Mouse (Mus musculus): ENCODE data around the gene Cpb2. TPM values are rescaled to one million over a fixed set of nuclear protein-coding genes. Genes with fewer than 3 reads are reported as not detected.

The Cpb2 gene
- polyA plus RNA-seq, 1 experiment from 2014 or later, result 0.36 TPM

- no peak for ATAC-seq (ENCODE audit: low read depth)
- no peak overlapping the region for H3K4me3 ChIP-seq (ENCODE audit: low read length)
- H3K27ac ChIP-seq (ENCODE audit: low read length), result no peak overlapping the region
- H3K9me3 ChIP-seq (ENCODE audit: control insufficient read depth, low read length), result no peaks in the 10 kb centered on the region
- H3K27me3 ChIP-seq (ENCODE audit: control insufficient read depth, insufficient read depth, low read depth, low read length), result no peaks in the 10 kb centered on the region
- WGBS, result 82% methylated on average over 4 of the region's 4 CpGs
- no peaks in the 10 kb centered on the region for H3K36me3 ChIP-seq (ENCODE audit: control insufficient read depth, insufficient read depth, low read length)
- no peaks in the 10 kb centered on the region for H3K4me1 ChIP-seq (replicated peaks; ENCODE audit: control insufficient read depth, insufficient read depth, low read length)
- H3K4me2 ChIP-seq (ENCODE audit: low read depth, low read length), result no peak overlapping the region
- H3K9ac ChIP-seq (ENCODE audit: low read length), result no peak overlapping the region
Measured at GRCm38 (mm10) chr14:75236636-75237003, 5.5 kb upstream of the Cpb2 start.

GRCm38 (mm10) chr14:75237096-75237495, 5.0 kb upstream of the Cpb2 start:
- ATAC-seq (ENCODE audit: low read depth), result no peak
- H3K36me3 ChIP-seq (ENCODE audit: control insufficient read depth, insufficient read depth, low read length), result no peaks in the 10 kb centered on the region
- WGBS, result 80% methylated on average over 8 of the region's 8 CpGs

DNA sequence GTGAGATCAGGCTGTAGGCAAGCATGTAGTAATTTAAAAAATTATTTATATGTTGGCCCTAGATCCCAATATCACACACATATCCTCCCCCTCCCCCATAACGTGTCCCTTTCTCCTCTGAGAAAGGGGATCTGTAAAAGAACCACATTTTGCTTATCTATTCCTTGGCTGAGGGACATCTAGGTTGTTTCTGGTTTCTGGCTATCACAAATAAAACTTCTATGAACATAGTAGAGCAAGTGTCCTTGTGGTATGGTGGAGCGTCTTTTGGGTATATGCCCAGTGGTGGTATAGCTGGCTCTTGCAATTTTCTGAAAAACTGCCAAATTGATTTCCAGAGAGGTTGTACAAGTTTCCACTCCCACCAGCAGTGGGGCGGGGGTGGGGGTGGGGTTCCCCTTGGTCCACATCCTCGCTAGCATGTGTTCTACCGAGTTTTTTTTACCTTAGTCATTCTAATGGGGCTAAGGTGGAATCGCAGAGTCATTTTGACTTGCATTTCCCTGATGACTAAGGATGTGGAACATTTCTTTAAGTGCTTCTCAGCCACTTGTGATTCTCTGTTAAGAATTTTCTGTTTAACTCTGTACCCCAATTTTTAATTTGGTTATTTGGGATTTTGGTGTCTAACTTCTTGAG, 3.9 kb upstream of the Cpb2 start:
- Histone ChIP-seq H3K9me3 (ENCODE audit: control insufficient read depth, low read length) (no peaks in the 10 kb centered on the region), H3K4me2 (ENCODE audit: low read depth, low read length) (no peak overlapping the region), H3K4me1 (replicated peaks; ENCODE audit: control insufficient read depth, insufficient read depth, low read length) (no peaks in the 10 kb centered on the region), H3K27me3 (ENCODE audit: control insufficient read depth, insufficient read depth, low read depth, low read length) (no peaks in the 10 kb centered on the region), H3K27ac (ENCODE audit: low read length) (no peak overlapping the region), H3K36me3 (ENCODE audit: control insufficient read depth, insufficient read depth, low read length) (no peaks in the 10 kb centered on the region), H3K9ac (ENCODE audit: low read length) (no peak overlapping the region), H3K4me3 (ENCODE audit: low read length) (no peak overlapping the region)
- 73% methylated on average over 6 of the region's 6 CpGs for WGBS
- ATAC-seq (ENCODE audit: low read depth), result no peak

More at GRCm38 (mm10) chr14:75237096-75237495, 5.0 kb upstream of the Cpb2 start:
- Histone ChIP-seq H3K9me3 (ENCODE audit: control insufficient read depth, low read length) (no peaks in the 10 kb centered on the region), H3K4me1 (replicated peaks; ENCODE audit: control insufficient read depth, insufficient read depth, low read length) (no peaks in the 10 kb centered on the region), H3K4me2 (ENCODE audit: low read depth, low read length) (no peak overlapping the region), H3K4me3 (ENCODE audit: low read length) (no peak overlapping the region), H3K27me3 (ENCODE audit: control insufficient read depth, insufficient read depth, low read depth, low read length) (no peaks in the 10 kb centered on the region), H3K9ac (ENCODE audit: low read length) (no peak overlapping the region), H3K27ac (ENCODE audit: low read length) (no peak overlapping the region)

GRCm38 (mm10) chr14:75246024-75247000, 4.2 kb downstream of the Cpb2 start:
- Histone ChIP-seq H3K4me2 (ENCODE audit: low read depth, low read length) (no peak overlapping the region), H3K36me3 (ENCODE audit: control insufficient read depth, insufficient read depth, low read length) (no peaks in the 10 kb centered on the region), H3K4me3 (ENCODE audit: low read length) (no peak overlapping the region), H3K9me3 (ENCODE audit: control insufficient read depth, low read length) (no peaks in the 10 kb centered on the region), H3K9ac (ENCODE audit: low read length) (no peak overlapping the region), H3K27me3 (ENCODE audit: control insufficient read depth, insufficient read depth, low read depth, low read length) (no peaks in the 10 kb centered on the region), H3K4me1 (replicated peaks; ENCODE audit: control insufficient read depth, insufficient read depth, low read length) (no peaks in the 10 kb centered on the region), H3K27ac (ENCODE audit: low read length) (no peak overlapping the region)
- no peak for ATAC-seq (ENCODE audit: low read depth)
- 68% methylated on average over 11 of the region's 11 CpGs for WGBS

DNA sequence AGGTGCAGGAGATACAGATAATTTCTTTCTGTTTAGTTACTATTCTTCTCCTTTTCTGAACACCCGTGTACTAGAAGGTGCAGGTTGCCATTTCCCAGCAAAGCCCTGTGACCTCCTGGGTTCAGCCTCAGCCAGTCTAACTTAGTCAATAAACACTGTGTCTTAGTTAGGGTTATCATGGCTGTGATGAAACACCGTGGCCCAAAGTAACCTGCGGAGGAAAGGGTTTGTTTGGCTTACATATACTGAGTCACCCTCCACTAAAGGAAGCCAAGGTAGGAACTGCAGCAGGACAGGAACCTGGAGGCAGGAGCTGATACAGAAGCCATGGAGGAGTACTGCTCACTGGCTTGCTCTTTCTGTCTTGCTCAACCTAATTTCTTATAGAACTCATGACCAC, 8.3 kb downstream of the Cpb2 start:
- 54% methylated on average over 3 of the region's 3 CpGs for WGBS
- Histone ChIP-seq H3K4me2 (ENCODE audit: low read depth, low read length) (no peak overlapping the region), H3K9me3 (ENCODE audit: control insufficient read depth, low read length) (no peaks in the 10 kb centered on the region), H3K27me3 (ENCODE audit: control insufficient read depth, insufficient read depth, low read depth, low read length) (no peaks in the 10 kb centered on the region), H3K36me3 (ENCODE audit: control insufficient read depth, insufficient read depth, low read length) (no peaks in the 10 kb centered on the region), H3K9ac (ENCODE audit: low read length) (no peak overlapping the region), H3K4me1 (replicated peaks; ENCODE audit: control insufficient read depth, insufficient read depth, low read length) (no peaks in the 10 kb centered on the region), H3K4me3 (ENCODE audit: low read length) (no peak overlapping the region), H3K27ac (ENCODE audit: low read length) (no peak overlapping the region)
- ATAC-seq (ENCODE audit: low read depth), result no peak

DNA sequence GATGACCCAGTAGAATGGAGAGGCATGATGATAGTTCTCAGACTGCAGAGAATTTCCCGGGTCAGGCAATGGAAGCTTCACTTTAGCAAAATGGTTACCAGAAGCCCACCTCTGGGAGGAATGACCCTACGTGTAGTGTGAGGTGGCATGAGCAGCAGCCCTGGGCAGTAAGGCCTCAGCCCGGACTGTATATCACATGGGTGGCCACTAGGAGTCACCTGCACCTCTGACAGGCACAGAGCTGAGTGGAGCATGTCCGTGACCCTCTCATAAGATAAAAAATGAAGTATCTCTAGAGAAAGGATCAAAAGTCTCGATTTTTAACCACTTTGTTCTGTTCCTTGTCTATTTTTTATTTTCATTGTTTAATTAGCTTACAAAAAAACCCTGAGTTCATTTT, 14.4 kb downstream of the Cpb2 start:
- Histone ChIP-seq H3K4me1 (replicated peaks; ENCODE audit: control insufficient read depth, insufficient read depth, low read length) (no peaks in the 10 kb centered on the region), H3K27ac (ENCODE audit: low read length) (no peak overlapping the region), H3K36me3 (ENCODE audit: control insufficient read depth, insufficient read depth, low read length) (no peaks in the 10 kb centered on the region), H3K4me2 (ENCODE audit: low read depth, low read length) (no peak overlapping the region), H3K27me3 (ENCODE audit: control insufficient read depth, insufficient read depth, low read depth, low read length) (no peaks in the 10 kb centered on the region), H3K9ac (ENCODE audit: low read length) (no peak overlapping the region), H3K4me3 (ENCODE audit: low read length) (no peak overlapping the region), H3K9me3 (ENCODE audit: control insufficient read depth, low read length) (no peaks in the 10 kb centered on the region)
- 0 out of 2 replicates have a peak, but pooled peaks have one; percentile 49 for ATAC-seq (ENCODE audit: low read depth)
- 38% methylated on average over 5 of the region's 5 CpGs for WGBS

GRCm38 (mm10) chr14:75269531-75269930, 27.4 kb downstream of the Cpb2 start:
- Histone ChIP-seq H3K9ac (ENCODE audit: low read length) (no peak overlapping the region), H3K27me3 (ENCODE audit: control insufficient read depth, insufficient read depth, low read depth, low read length) (no peaks in the 10 kb centered on the region; the same call in 1 of the 2 replicates), H3K4me2 (ENCODE audit: low read depth, low read length) (no peak overlapping the region)

GRCm38 (mm10) chr14:75279716-75280115, 37.6 kb downstream of the Cpb2 start:
- Histone ChIP-seq H3K9me3 (ENCODE audit: control insufficient read depth, low read length) (no peaks in the 10 kb centered on the region), H3K36me3 (ENCODE audit: control insufficient read depth, insufficient read depth, low read length) (no peaks in the 10 kb centered on the region), H3K27ac (ENCODE audit: low read length) (no peak overlapping the region), H3K4me3 (ENCODE audit: low read length) (no peak overlapping the region), H3K4me1 (replicated peaks; ENCODE audit: control insufficient read depth, insufficient read depth, low read length) (peaks cover 5% of the 10 kb centered on the region), H3K9ac (ENCODE audit: low read length) (no peak overlapping the region), H3K4me2 (ENCODE audit: low read depth, low read length) (no peak overlapping the region), H3K27me3 (ENCODE audit: control insufficient read depth, insufficient read depth, low read depth, low read length) (no peaks in the 10 kb centered on the region)
- no peak for ATAC-seq (ENCODE audit: low read depth)
- 78% methylated on average over 6 of the region's 6 CpGs for WGBS

More at GRCm38 (mm10) chr14:75269531-75269930, 27.4 kb downstream of the Cpb2 start:
- H3K9me3 ChIP-seq (ENCODE audit: control insufficient read depth, low read length), result no peaks in the 10 kb centered on the region
- H3K27ac ChIP-seq (ENCODE audit: low read length), result no peak overlapping the region
- H3K36me3 ChIP-seq (ENCODE audit: control insufficient read depth, insufficient read depth, low read length), result no peaks in the 10 kb centered on the region
- H3K4me3 ChIP-seq (ENCODE audit: low read length), result no peak overlapping the region
- H3K4me1 ChIP-seq (replicated peaks; ENCODE audit: control insufficient read depth, insufficient read depth, low read length), result no peaks in the 10 kb centered on the region
- ATAC-seq (ENCODE audit: low read depth), result no peak
- 83% methylated on average over 5 of the region's 5 CpGs for WGBS

DNA sequence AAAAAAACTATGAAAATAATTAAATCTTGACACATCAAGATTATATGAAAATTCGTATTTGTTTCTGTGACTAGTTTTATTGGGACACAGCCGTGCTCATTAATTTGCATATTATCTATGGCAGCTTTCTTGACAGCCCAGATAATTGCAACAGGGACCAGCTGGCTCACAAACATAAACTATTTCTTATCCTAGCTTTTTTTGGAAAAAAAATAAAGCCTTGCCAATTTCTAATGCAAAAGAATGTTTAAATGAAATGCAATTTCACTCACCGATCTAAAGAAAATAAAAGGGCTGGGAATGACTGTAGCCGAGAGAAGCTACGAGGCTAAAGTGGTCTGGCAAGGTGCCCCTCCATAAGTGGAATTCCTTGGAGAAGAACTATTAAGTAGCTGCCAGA, 38.3 kb downstream of the Cpb2 start:
- ATAC-seq (ENCODE audit: low read depth), result no peak
- H3K4me2 ChIP-seq (ENCODE audit: low read depth, low read length), result no peak overlapping the region
- H3K4me3 ChIP-seq (ENCODE audit: low read length), result no peak overlapping the region
- H3K4me1 ChIP-seq (replicated peaks; ENCODE audit: control insufficient read depth, insufficient read depth, low read length), result peaks cover 8% of the 10 kb centered on the region
- WGBS, result 29% methylated on average over 5 of the region's 5 CpGs
- H3K9me3 ChIP-seq (ENCODE audit: control insufficient read depth, low read length), result no peaks in the 10 kb centered on the region
- no peak overlapping the region for H3K27ac ChIP-seq (ENCODE audit: low read length)
- H3K27me3 ChIP-seq (ENCODE audit: control insufficient read depth, insufficient read depth, low read depth, low read length), result no peaks in the 10 kb centered on the region
- H3K9ac ChIP-seq (ENCODE audit: low read length), result no peak overlapping the region
- no peaks in the 10 kb centered on the region for H3K36me3 ChIP-seq (ENCODE audit: control insufficient read depth, insufficient read depth, low read length)
